Mouse (Mus musculus): ENCODE results near the gene Lmo7. TPM values are rescaled to one million over a fixed set of nuclear protein-coding genes. Genes with fewer than 3 reads are reported as not detected.
A peak's percentile ranks its signal among the peaks of the same experiment; 100 is the strongest.

Lmo7 gene
- total and polyA plus RNA-seq, 2 experiments from 2014 or later, result 13.4 to 26.3 TPM

- H3K4me1 ChIP-seq (ENCODE audit: insufficient read depth), result no peaks in the 10 kb centered on the region
- H3K9me3 ChIP-seq (ENCODE audit: low read length), result no peaks in the 10 kb centered on the region
- no peak overlapping the region for H3K4me3 ChIP-seq (ENCODE audit: low read depth, low read length)
- H3K4me2 ChIP-seq (ENCODE audit: low read depth), result no peak overlapping the region
- no peak overlapping the region for H3K9ac ChIP-seq
- no peaks in the 10 kb centered on the region for H3K36me3 ChIP-seq (ENCODE audit: insufficient read depth)
- DNase-seq (no peak), ATAC-seq (no peak)
- 78% methylated on average over 3 of the region's 3 CpGs for WGBS
- TF ChIP-seq CTCF (IDR thresholded peaks at IDR 0.05; ENCODE audit: low read depth), result no peak
- no peaks in the 10 kb centered on the region for H3K27me3 ChIP-seq (ENCODE audit: insufficient read depth, low read length)
- no peak overlapping the region for H3K27ac ChIP-seq (ENCODE audit: low read depth, low read length)
These were observed 182.6 kb downstream of the Lmo7 start for GRCm38 (mm10) chr14:101912392-101912791.

- Histone ChIP-seq H3K27ac (ENCODE audit: low read depth, low read length) (no peak overlapping the region), H3K4me3 (ENCODE audit: low read depth, low read length) (no peak overlapping the region), H3K36me3 (ENCODE audit: insufficient read depth) (0 out of 2 replicates have a peak, but pooled peaks cover under 1% of the 10 kb centered on the region), H3K4me2 (ENCODE audit: low read depth) (no peak overlapping the region), H3K9me3 (ENCODE audit: low read length) (no peaks in the 10 kb centered on the region), H3K27me3 (ENCODE audit: insufficient read depth, low read length) (no peaks in the 10 kb centered on the region), H3K9ac (no peak overlapping the region), H3K4me1 (ENCODE audit: insufficient read depth) (no peaks in the 10 kb centered on the region)
- ATAC-seq (no peak), DNase-seq (no peak)
- no peak for TF ChIP-seq CTCF (IDR thresholded peaks at IDR 0.05; ENCODE audit: low read depth)
These were observed 184.6 kb downstream of the Lmo7 start for GRCm38 (mm10) chr14:101914321-101914720.

- Histone ChIP-seq H3K9me3 (ENCODE audit: low read length) (no peaks in the 10 kb centered on the region), H3K9ac (no peak overlapping the region), H3K36me3 (ENCODE audit: insufficient read depth) (0 out of 2 replicates have a peak, but pooled peaks cover 3% of the 10 kb centered on the region), H3K27ac (ENCODE audit: low read depth, low read length) (no peak overlapping the region), H3K4me1 (ENCODE audit: insufficient read depth) (no peaks in the 10 kb centered on the region), H3K4me2 (ENCODE audit: low read depth) (no peak overlapping the region), H3K27me3 (ENCODE audit: insufficient read depth, low read length) (no peaks in the 10 kb centered on the region), H3K4me3 (ENCODE audit: low read depth, low read length) (no peak overlapping the region)
- 63% methylated on average over 8 of the region's 8 CpGs for WGBS
- no peak for TF ChIP-seq CTCF (IDR thresholded peaks at IDR 0.05; ENCODE audit: low read depth)
- ATAC-seq, result no peak
- DNase-seq, result no peak
These were observed 186.1 kb downstream of the Lmo7 start for GRCm38 (mm10) chr14:101915867-101916266.

- H3K4me3 ChIP-seq (ENCODE audit: low read depth, low read length), result no peak overlapping the region
- no peak overlapping the region for H3K9ac ChIP-seq
- no peaks in the 10 kb centered on the region for H3K9me3 ChIP-seq (ENCODE audit: low read length)
- no peak for DNase-seq
- ATAC-seq, result no peak
- no peaks in the 10 kb centered on the region for H3K4me1 ChIP-seq (ENCODE audit: insufficient read depth)
- H3K27me3 ChIP-seq (ENCODE audit: insufficient read depth, low read length), result no peaks in the 10 kb centered on the region
- TF ChIP-seq CTCF (IDR thresholded peaks at IDR 0.05; ENCODE audit: low read depth), result no peak
- no peak overlapping the region for H3K27ac ChIP-seq (ENCODE audit: low read depth, low read length)
- WGBS, result 96% methylated on average over 5 of the region's 5 CpGs
- no peak overlapping the region for H3K4me2 ChIP-seq (ENCODE audit: low read depth)
- H3K36me3 ChIP-seq (ENCODE audit: insufficient read depth), result 0 out of 2 replicates have a peak, but pooled peaks cover 5% of the 10 kb centered on the region
These were observed 188.7 kb downstream of the Lmo7 start for GRCm38 (mm10) chr14:101918471-101918870.

GRCm38 (mm10) chr14:101927646-101928244 lies 198.0 kb downstream of the Lmo7 start:
- no peaks in the 10 kb centered on the region for H3K36me3 ChIP-seq (ENCODE audit: insufficient read depth)
- WGBS, result 65% methylated on average over 12 of the region's 12 CpGs
- DNase-seq (no peak), ATAC-seq (no peak)
- H3K27ac ChIP-seq (ENCODE audit: low read depth, low read length), result no peak overlapping the region
- no peak overlapping the region for H3K4me3 ChIP-seq (ENCODE audit: low read depth, low read length)
- H3K4me1 ChIP-seq (ENCODE audit: insufficient read depth), result no peaks in the 10 kb centered on the region
- H3K9ac ChIP-seq, result no peak overlapping the region
- H3K9me3 ChIP-seq (ENCODE audit: low read length), result no peaks in the 10 kb centered on the region
- no peaks in the 10 kb centered on the region for H3K27me3 ChIP-seq (ENCODE audit: insufficient read depth, low read length)
- no peak for TF ChIP-seq CTCF (IDR thresholded peaks at IDR 0.05; ENCODE audit: low read depth)
- H3K4me2 ChIP-seq (ENCODE audit: low read depth), result no peak overlapping the region

- no peaks in the 10 kb centered on the region for H3K4me1 ChIP-seq (ENCODE audit: insufficient read depth)
- no peak for DNase-seq
- TF ChIP-seq CTCF (IDR thresholded peaks at IDR 0.05; ENCODE audit: low read depth), result no peak
- no peak overlapping the region for H3K27ac ChIP-seq (ENCODE audit: low read depth, low read length)
- no peaks in the 10 kb centered on the region for H3K9me3 ChIP-seq (ENCODE audit: low read length)
- no peak for ATAC-seq
- WGBS, result 95% methylated on average over 25 of the region's 25 CpGs
- no peak overlapping the region for H3K9ac ChIP-seq
- H3K4me2 ChIP-seq (ENCODE audit: low read depth), result no peak overlapping the region
- no peaks in the 10 kb centered on the region for H3K27me3 ChIP-seq (ENCODE audit: insufficient read depth, low read length)
- H3K4me3 ChIP-seq (ENCODE audit: low read depth, low read length), result no peak overlapping the region
- H3K36me3 ChIP-seq (ENCODE audit: insufficient read depth), result no peaks in the 10 kb centered on the region
These were observed 201.1 kb downstream of the Lmo7 start for GRCm38 (mm10) chr14:101930576-101931447.

- Histone ChIP-seq H3K36me3 (ENCODE audit: insufficient read depth) (no peaks in the 10 kb centered on the region), H3K4me1 (ENCODE audit: insufficient read depth) (no peaks in the 10 kb centered on the region), H3K4me3 (ENCODE audit: low read depth, low read length) (no peak overlapping the region), H3K27ac (ENCODE audit: low read depth, low read length) (no peak overlapping the region), H3K4me2 (ENCODE audit: low read depth) (no peak overlapping the region), H3K9me3 (ENCODE audit: low read length) (no peaks in the 10 kb centered on the region), H3K9ac (no peak overlapping the region), H3K27me3 (ENCODE audit: insufficient read depth, low read length) (no peaks in the 10 kb centered on the region)
- no peak for TF ChIP-seq CTCF (IDR thresholded peaks at IDR 0.05; ENCODE audit: low read depth)
- DNase-seq (no peak), ATAC-seq (peak; percentile 59)
- WGBS, result 81% methylated on average over 4 of the region's 4 CpGs
These were observed 201.6 kb downstream of the Lmo7 start for GRCm38 (mm10) chr14:101931448-101931750.
